Mouse (Mus musculus) B cell, adult 2 months (primary cell): ENCODE measurements around the gene Actrt1.

ENCODE experiments used
- DNase-seq, 2 experiments: peaks; one replicate each; pipeline ENCODE4 v3.0.0; 2022

Gene Actrt1

GRCm38 (mm10) chrX:46328707-46329106 lies at the start of gene Actrt1:
TSS of gene Actrt1 (plus strand) at chrX:46329007.
- no peak for DNase-seq

- no peak for DNase-seq
Measured at GRCm38 (mm10) chrX:46331463-46332115, 2.8 kb downstream of the Actrt1 start.
